Mouse (Mus musculus) myocyte (in vitro differentiated cells): Measurements from ENCODE around the gene Sh3rf1.

Experiments
- MAX ChIP-seq: IDR thresholded peaks from one replicate; pipeline ENCODE4 v1.6.1; 2011; ENCODE audit warnings: low read depth, mild to moderate bottlenecking, control low read depth
- POLR2A ChIP-seq: IDR thresholded peaks from one replicate; pipeline ENCODE4 v1.6.1; 2011; ENCODE audit warnings: low read depth, mild to moderate bottlenecking, control low read depth, moderate library complexity; ENCODE audit not compliant: insufficient read length

DNA sequence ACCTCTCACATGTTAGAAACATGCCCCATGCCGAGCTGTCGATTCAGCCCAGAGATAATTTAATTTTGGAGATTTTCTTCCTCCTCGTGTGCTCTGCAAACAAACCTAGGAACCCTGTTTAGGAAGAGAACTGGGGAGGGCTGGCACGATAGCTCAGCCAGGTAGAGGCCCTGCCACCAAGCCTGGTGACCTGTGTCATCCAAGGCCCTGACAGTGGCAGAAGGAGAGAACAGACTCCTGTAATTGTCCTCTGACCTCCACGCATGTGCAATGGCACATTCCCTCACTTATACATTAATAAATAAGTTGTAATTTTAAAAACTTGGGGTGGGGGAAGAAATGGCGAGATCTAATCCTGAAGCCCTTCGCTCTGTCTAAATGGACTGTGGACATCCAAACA, 179.2 kb downstream of the Sh3rf1 start:
- TF ChIP-seq MAX (no peak), POLR2A (no peak)
